ENCODE assay signal across 8 mouse cellular contexts in the genomic region with DNA sequence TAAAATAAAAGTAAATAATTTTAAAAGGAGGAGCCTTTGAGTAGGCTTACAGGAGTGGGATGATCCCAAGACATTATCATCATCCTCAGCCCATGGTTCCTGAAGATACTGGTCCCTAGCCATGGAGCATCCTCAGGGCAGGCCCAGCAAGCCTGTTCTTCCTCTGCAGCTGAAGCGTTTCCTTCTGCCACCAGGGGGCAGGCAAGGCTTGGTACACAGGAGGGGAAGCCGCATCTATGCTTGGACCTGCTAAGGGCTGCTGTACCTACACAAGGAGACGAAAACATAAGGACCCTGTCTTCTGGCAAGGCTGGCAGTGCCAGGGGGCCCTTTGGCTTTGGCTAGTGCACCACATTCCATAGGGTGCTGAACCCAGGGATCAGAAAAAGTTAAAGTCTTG. TPM values are rescaled to one million over a fixed set of nuclear protein-coding genes. Genes with fewer than 3 reads are reported as not detected.
DNase-seq lines count a peak whose midpoint lies in the region; ATAC-seq and TF ChIP-seq lines count a peak whose summit lies in the region.

No protein-coding gene starts in this region.

- no peak overlapping the region for H3K27ac ChIP-seq in MEL (ENCODE audit: control insufficient read depth, low read depth, low read length)
- no peak overlapping the region for H3K27ac ChIP-seq in embryonic facial prominence, embryonic 12.5 days
- H3K27ac ChIP-seq in midbrain, embryonic 11.5 days (ENCODE audit: low read depth, low read length): no peak overlapping the region
- H3K27ac ChIP-seq in small intestine, adult 2 months (ENCODE audit: insufficient read depth, low read depth, low read length): no peak overlapping the region

- TF ChIP-seq POLR2A in MEL (IDR thresholded peaks at IDR 0.05; ENCODE audit: control insufficient read depth in 1 of 2, insufficient read depth in 1 of 2, low read depth in 1 of 2, low read length in 2 of 2, poor library complexity in 1 of 2): no peak
- no peak for TF ChIP-seq POLR2A in small intestine, adult 2 months (IDR thresholded peaks at IDR 0.05; ENCODE audit: low read depth, low read length)

- TF ChIP-seq EP300 in MEL (IDR thresholded peaks at IDR 0.05; ENCODE audit: low read depth in 1 of 2, low read length in 2 of 2): no peak

- H3K4me3 ChIP-seq in MEL (ENCODE audit: control insufficient read depth in 1 of 2, insufficient read depth in 1 of 2, low read depth in 2 of 2, low read length in 2 of 2): no peak overlapping the region
- no peak overlapping the region for H3K4me3 ChIP-seq in embryonic facial prominence, embryonic 12.5 days
- H3K4me3 ChIP-seq in midbrain, embryonic 11.5 days (ENCODE audit: low read depth, low read length): no peak overlapping the region
- H3K4me3 ChIP-seq in small intestine, adult 2 months (ENCODE audit: low read depth, low read length): no peak overlapping the region

- DNase-seq in MEL (ENCODE audit: low read depth, low spot score): peak; percentile 10
- DNase-seq in adrenal gland, postnatal 25 days: peak; percentile 84
- peak; percentile 82 to 89 for DNase-seq in left cerebral cortex, adult 18-20 months (ENCODE audit: low spot score in 2 of 2)
- peak; percentile 95 for DNase-seq in midbrain, embryonic 11.5 days (ENCODE audit: low spot score, missing footprints)
- DNase-seq in yolk sac, embryonic 10.5 days (ENCODE audit: low spot score): peak; percentile 4

- TF ChIP-seq RAD21 in MEL (IDR thresholded peaks at IDR 0.05; ENCODE audit: low read depth, low read length): peak; percentile 14; the same call in 1 of the 2 replicates

- 18% methylated on average over 3 of the region's 3 CpGs for WGBS in embryonic facial prominence, embryonic 12.5 days
- 8% methylated on average over 3 of the region's 3 CpGs for WGBS in midbrain, embryonic 11.5 days
- 2% methylated on average over 3 of the region's 3 CpGs for WGBS in small intestine, adult 2 months

- peak; percentile 22 to 58 (median 32); a peak in 4 of 6 replicates for TF ChIP-seq CTCF in MEL (IDR thresholded peaks at IDR 0.05 in 2 of 3, conservative IDR thresholded peaks at IDR 0.05 in 1 of 3; ENCODE audit: control insufficient read depth in 1 of 3, insufficient read depth in 1 of 3, low read depth in 2 of 3, low read length in 3 of 3, poor library complexity in 1 of 3, severe bottlenecking in 1 of 3)
- peak; percentile 85; the same call in 1 of the 2 replicates for TF ChIP-seq CTCF in small intestine, adult 2 months (IDR thresholded peaks at IDR 0.05; ENCODE audit: extremely low read depth, insufficient read length, insufficient replicate concordance, low read depth, low read length)

- H3K79me2 ChIP-seq in MEL (ENCODE audit: control insufficient read depth, insufficient read depth, low read length, poor library complexity): no peaks in the 10 kb centered on the region

- no peaks in the 10 kb centered on the region for H3K4me1 ChIP-seq in MEL (ENCODE audit: control insufficient read depth in 1 of 2, insufficient read depth in 2 of 2, low read length in 2 of 2)
- no peaks in the 10 kb centered on the region for H3K4me1 ChIP-seq in embryonic facial prominence, embryonic 12.5 days
- H3K4me1 ChIP-seq in midbrain, embryonic 11.5 days (ENCODE audit: control insufficient read depth, insufficient read depth, low read length): peaks cover 5% of the 10 kb centered on the region
- no peaks in the 10 kb centered on the region for H3K4me1 ChIP-seq in small intestine, adult 2 months (ENCODE audit: control insufficient read depth, insufficient read depth, insufficient read length, low read length)

- no peaks in the 10 kb centered on the region for H3K27me3 ChIP-seq in MEL (ENCODE audit: control insufficient read depth in 1 of 2, insufficient read depth in 2 of 2, low read length in 2 of 2)
- H3K27me3 ChIP-seq in embryonic facial prominence, embryonic 12.5 days: no peaks in the 10 kb centered on the region
- H3K27me3 ChIP-seq in midbrain, embryonic 11.5 days (ENCODE audit: control insufficient read depth, insufficient read depth, low read length): no peaks in the 10 kb centered on the region
- H3K27me3 ChIP-seq in small intestine, adult 2 months (ENCODE audit: control insufficient read depth, insufficient read depth, low read length): no peaks in the 10 kb centered on the region

- H3K36me3 ChIP-seq in MEL (ENCODE audit: control insufficient read depth in 1 of 2, insufficient read depth in 2 of 2, low read length in 2 of 2): no peaks in the 10 kb centered on the region
- H3K36me3 ChIP-seq in embryonic facial prominence, embryonic 12.5 days: no peaks in the 10 kb centered on the region
- no peaks in the 10 kb centered on the region for H3K36me3 ChIP-seq in midbrain, embryonic 11.5 days (ENCODE audit: control insufficient read depth, insufficient read depth, low read length)
- no peaks in the 10 kb centered on the region for H3K36me3 ChIP-seq in small intestine, adult 2 months (ENCODE audit: control insufficient read depth, insufficient read depth, low read length)

- no peak overlapping the region for H3K4me2 ChIP-seq in embryonic facial prominence, embryonic 12.5 days (replicated peaks)
- H3K4me2 ChIP-seq in midbrain, embryonic 11.5 days: no peak overlapping the region

- ATAC-seq in embryonic facial prominence, embryonic 12.5 days (ENCODE audit: insufficient number of reproducible peaks, insufficient read depth, low FRiP score, low TSS enrichment): 0 out of 2 replicates have a peak, but pooled peaks have one; percentile 13
- ATAC-seq in hematopoietic stem cell, adult 5-6 weeks (replicated peaks in 1 of 2; ENCODE audit: insufficient read depth in 1 of 2, low FRiP score in 2 of 2, low TSS enrichment in 1 of 2, low read depth in 1 of 2, poor library complexity in 2 of 2, severe bottlenecking in 2 of 2): peak; percentile 63 to 77
- ATAC-seq in midbrain, embryonic 11.5 days (ENCODE audit: low FRiP score): peak; percentile 70

- no peak overlapping the region for H3K9ac ChIP-seq in MEL (ENCODE audit: control insufficient read depth, low read depth, low read length, poor library complexity, severe bottlenecking)
- no peak overlapping the region for H3K9ac ChIP-seq in embryonic facial prominence, embryonic 12.5 days
- no peak overlapping the region for H3K9ac ChIP-seq in midbrain, embryonic 11.5 days (ENCODE audit: low read length)

- H3K9me3 ChIP-seq in MEL (replicated peaks; ENCODE audit: insufficient read depth, low read length): no peaks in the 10 kb centered on the region; the same call in 1 of the 2 replicates
- H3K9me3 ChIP-seq in embryonic facial prominence, embryonic 12.5 days: no peaks in the 10 kb centered on the region
- H3K9me3 ChIP-seq in midbrain, embryonic 11.5 days (ENCODE audit: control insufficient read depth, low read length): no peaks in the 10 kb centered on the region

TF ChIP-seq in MEL, 35 proteins besides CTCF, POLR2A, EP300 and RAD21:
- TF ChIP-seq UBTF (IDR thresholded peaks at IDR 0.05; ENCODE audit: borderline replicate concordance, insufficient read depth, low read depth, low read length) (no peak), ZMIZ1 (IDR thresholded peaks at IDR 0.05; ENCODE audit: low read depth, low read length) (no peak), MAZ (IDR thresholded peaks at IDR 0.05; ENCODE audit: low read depth, low read length) (no peak), SMC3 (IDR thresholded peaks at IDR 0.05; ENCODE audit: low read depth, low read length) (peak; percentile 16; the same call in 1 of the 2 replicates)

RNA-seq across cellular contexts. Expression of a gene that starts 40.2 kb away (rescaled TPM):
- not detected in 2 replicates for total RNA-seq in MEL (2012; rRNA removed)
- polyA plus RNA-seq in MEL (2012; ENCODE audit: insufficient read depth in 1 of 2, insufficient read length in 2 of 2, low read depth in 1 of 2, low replicate concordance in 2 of 2, missing spikeins in 1 of 2): not detected
- total RNA-seq in adrenal gland, postnatal 25 days (2021): 49.0 and 64.9 TPM in 2 replicates
- 9.7 and 10.7 TPM in 2 replicates for polyA plus RNA-seq in embryonic facial prominence, embryonic 12.5 days (2016; fragmentation: Nextera tagmentation; extraction: Ambion mirVana)
- total RNA-seq in hematopoietic stem cell, adult 5-6 weeks (2017): 1.9 and 5.0 TPM in 2 replicates
- 100 to 1,000 TPM; 136 to 137 TPM for total RNA-seq in left cerebral cortex, adult 18-20 months (2021)
- polyA plus RNA-seq in midbrain, embryonic 11.5 days (2014; fragmentation: Nextera tagmentation; extraction: Ambion mirVana): 6.4 and 7.0 TPM in 2 replicates
- polyA plus RNA-seq in small intestine, adult 2 months (2012; rRNA removed): 16.7 and 23.5 TPM in 2 replicates

Comparison
In these comparisons a context has a peak if more than half of its experiments do, and no peak if none do; other contexts are left out.
1. DNase-seq: peak in every context shown above with its lines; median percentile 95 in midbrain, embryonic 11.5 days; 86 in left cerebral cortex, adult 18-20 months; 84 in adrenal gland, postnatal 25 days; 10 in MEL; 4 in yolk sac, embryonic 10.5 days.
2. ATAC-seq: peak in every context shown above with its lines; median percentile 70 in hematopoietic stem cell, adult 5-6 weeks; 70 in midbrain, embryonic 11.5 days; 13 in embryonic facial prominence, embryonic 12.5 days.